Mouse (Mus musculus) adrenal gland, postnatal 14 days (tissue): Measurements from ENCODE around the gene Ssr2. TPM values are rescaled to one million over a fixed set of nuclear protein-coding genes. Genes with fewer than 3 reads are reported as not detected.

Source experiments
- DNase-seq: peaks from one replicate; pipeline ENCODE4 v3.0.0; 2021; ENCODE audit warnings: mixed read lengths
- long read RNA-seq, 2 experiments: library from polyadenylated mRNA; stranded (forward); transcript quantifications; one replicate each; pipeline ENCODE4 v2.0.0; 2021
- total RNA-seq: library from RNA; stranded (reverse); gene quantifications from 2 replicates; pipeline ENCODE4 v1.2.3, GENCODE M21; 2021

Ssr2 gene
- total RNA-seq: 222 and 252 TPM in 2 replicates
- long read RNA-seq, experiment 1, transcript Ssr2-201 (5 exons, 1,189 nt): minor isoform, 17 of 235 reads
- long read RNA-seq, experiment 1, transcript Ssr2-207 (6 exons, 1,059 nt): major isoform, 206 of 235 reads
- long read RNA-seq, experiment 1, partial matches to known transcripts: 6 of 235 reads
- long read RNA-seq, experiment 1, other reads (novel, unspliced or antisense): 6 of 235 reads
- long read RNA-seq, experiment 2, transcript Ssr2-201 (5 exons, 1,189 nt): minor isoform, 14 of 199 reads
- long read RNA-seq, experiment 2, transcript Ssr2-207 (6 exons, 1,059 nt): major isoform, 172 of 199 reads
- long read RNA-seq, experiment 2, partial matches to known transcripts: 12 of 199 reads
- long read RNA-seq, experiment 2, other reads (novel, unspliced or antisense): 1 of 199 reads

GRCm38 (mm10) chr3:88575540-88575939 is at the start of gene Ssr2:
Ssr2 (plus strand) TSS chr3:88575876.
- no peak for DNase-seq

GRCm38 (mm10) chr3:88526157-88527131 is 49.2 kb upstream of the Ssr2 start:
- DNase-seq: peak; percentile 94

- peak; percentile 37 for DNase-seq
Measured at GRCm38 (mm10) chr3:88527565-88527964, 48.1 kb upstream of the Ssr2 start.

GRCm38 (mm10) chr3:88528646-88529045 is 47.0 kb upstream of the Ssr2 start:
- no peak for DNase-seq

- DNase-seq: no peak
Measured at GRCm38 (mm10) chr3:88529204-88530000, 46.3 kb upstream of the Ssr2 start.

- no peak for DNase-seq
Measured at GRCm38 (mm10) chr3:88530082-88530864, 45.4 kb upstream of the Ssr2 start.

GRCm38 (mm10) chr3:88531348-88532298 is 44.1 kb upstream of the Ssr2 start:
- DNase-seq: peak; percentile 93

GRCm38 (mm10) chr3:88532299-88532674 is 43.4 kb upstream of the Ssr2 start, which contains the start of gene Mex3a:
Mex3a (plus strand) TSS chr3:88532395.
- no peak for DNase-seq

GRCm38 (mm10) chr3:88532689-88533511 is 42.8 kb upstream of the Ssr2 start:
- DNase-seq: peak; percentile 52

GRCm38 (mm10) chr3:88533706-88534105 is 42.0 kb upstream of the Ssr2 start:
- no peak for DNase-seq

- no peak for DNase-seq
Measured at GRCm38 (mm10) chr3:88535005-88535404, 40.7 kb upstream of the Ssr2 start.

- no peak for DNase-seq
Measured at GRCm38 (mm10) chr3:88535527-88535926, 40.1 kb upstream of the Ssr2 start.

- peak; percentile 86 for DNase-seq
Measured at GRCm38 (mm10) chr3:88536103-88536930, 39.4 kb upstream of the Ssr2 start.

- no peak for DNase-seq
Measured at GRCm38 (mm10) chr3:88537146-88537545, 38.5 kb upstream of the Ssr2 start.

- DNase-seq: no peak
Measured at GRCm38 (mm10) chr3:88538271-88539145, 37.2 kb upstream of the Ssr2 start.

GRCm38 (mm10) chr3:88539397-88539796 is 36.3 kb upstream of the Ssr2 start:
- DNase-seq: no peak

- DNase-seq: no peak
Measured at GRCm38 (mm10) chr3:88540085-88540484, 35.6 kb upstream of the Ssr2 start.
